Mouse (Mus musculus) stomach, embryonic 16.5 days (tissue): ENCODE data around the gene Khnyn. TPM values are rescaled to one million over a fixed set of nuclear protein-coding genes. Genes with fewer than 3 reads are reported as not detected.

Source experiments
- ATAC-seq: fragments of 200-750 bp; cut with Nextera tagmentation; 2 replicates; pipeline ENCODE4 v1.8.0; 2017; ENCODE audit warnings: moderate number of reproducible peaks, moderate TSS enrichment; ENCODE audit not compliant: insufficient read depth, low FRiP score
- H3K27ac ChIP-seq: fragments of 300-500 bp; sonication (generic); 2 replicates; pipeline ENCODE4 v1.5.1; 2014; ENCODE audit warnings: low read length
- H3K27me3 ChIP-seq: fragments of 300-500 bp; sonication (generic); 2 replicates; pipeline ENCODE4 v1.6.1; 2014; ENCODE audit warnings: low read length, control low read depth, mixed read lengths; ENCODE audit not compliant: control insufficient read depth, insufficient read depth
- H3K36me3 ChIP-seq: fragments of 300-500 bp; sonication (generic); 2 replicates; pipeline ENCODE4 v1.6.1; 2014; ENCODE audit warnings: low read length; ENCODE audit not compliant: control insufficient read depth, insufficient read depth
- H3K4me1 ChIP-seq: fragments of 300-500 bp; sonication (generic); 2 replicates; pipeline ENCODE4 v1.6.1; 2014; ENCODE audit warnings: low read length, control low read depth, mixed read lengths; ENCODE audit not compliant: control insufficient read depth, insufficient read depth
- H3K4me2 ChIP-seq: fragments of 300-500 bp; sonication (generic); 2 replicates; pipeline ENCODE4 v1.6.1; 2014; ENCODE audit warnings: low read depth, low read length, mixed read lengths
- H3K4me3 ChIP-seq: fragments of 300-500 bp; sonication (generic); replicated peaks from 2 replicates; pipeline ENCODE4 v1.5.1; 2014; ENCODE audit warnings: mild to moderate bottlenecking, low read length
- H3K9ac ChIP-seq: fragments of 300-500 bp; sonication (generic); 2 replicates; pipeline ENCODE4 v1.6.1; 2014; ENCODE audit warnings: low read length
- H3K9me3 ChIP-seq: fragments of 300-500 bp; sonication (generic); replicated peaks from 2 replicates; pipeline ENCODE4 v1.6.1; 2016; ENCODE audit warnings: low read length, control low read depth; ENCODE audit not compliant: control insufficient read depth
- whole genome bisulfite sequencing: fragments of 180-500 bp; shearing (Covaris S2); extraction: QIAGEN DNeasy Blood & Tissue Kit; methylation state at CpG from one replicate; pipeline ENCODE4 v1.1.7; 2014; 5-methylcytosine and 5-hydroxymethylcytosine counted together
- polyA plus RNA-seq: library from polyadenylated mRNA; unstranded; fragments of >200 nt; fragmentation: Nextera tagmentation; extraction: Ambion mirVana; gene quantifications from 2 replicates; pipeline ENCODE4 v1.2.1, GENCODE M21; 2015

Gene Khnyn
- polyA plus RNA-seq, 1 experiment from 2014 or later, result 18.5 TPM

DNA sequence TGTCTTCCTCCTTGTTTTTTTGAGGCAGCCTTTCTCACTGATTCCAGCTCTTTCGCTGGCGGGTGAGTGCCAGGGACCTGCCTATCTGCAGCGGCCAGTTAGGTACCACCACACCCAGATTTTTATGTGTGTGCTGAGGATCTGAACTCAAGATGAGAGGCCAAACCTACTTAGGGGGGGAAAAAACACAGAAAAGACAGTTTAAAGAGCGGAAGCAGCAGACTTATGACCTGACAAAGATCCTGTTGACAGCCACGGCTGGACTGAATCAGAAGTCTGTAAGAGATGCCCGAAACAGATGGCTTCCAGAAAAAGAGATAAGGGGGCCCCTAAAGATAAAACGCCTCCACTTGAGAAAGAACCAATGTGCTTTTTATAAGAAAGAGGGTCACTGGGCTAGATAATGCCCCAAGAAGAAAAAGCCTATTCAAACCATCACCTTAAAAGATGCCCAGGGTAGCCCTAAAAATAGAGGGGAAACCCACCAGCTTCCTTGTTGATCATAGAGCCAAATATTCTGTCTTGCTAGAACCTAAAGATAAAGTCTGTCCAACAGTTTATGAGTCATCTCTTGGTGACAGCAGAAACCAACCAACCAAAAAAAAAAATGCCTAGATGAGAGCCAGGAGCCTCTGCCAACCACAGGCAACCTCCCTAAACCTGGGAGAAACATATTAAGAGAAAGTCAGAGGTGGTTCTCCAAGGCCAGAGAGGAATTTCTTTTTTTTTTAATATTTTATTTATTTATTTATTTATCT, 37.9 kb downstream of the Khnyn start:
- H3K9me3 ChIP-seq, result no peaks in the 10 kb centered on the region
- no peak overlapping the region for H3K9ac ChIP-seq
- no peak overlapping the region for H3K4me2 ChIP-seq
- H3K4me1 ChIP-seq, result 0 out of 2 replicates have a peak, but pooled peaks cover 6% of the 10 kb centered on the region
- 50% methylated on average over 7 of the region's 7 CpGs for WGBS
- no peak overlapping the region for H3K27ac ChIP-seq
- H3K27me3 ChIP-seq, result no peaks in the 10 kb centered on the region
- no peak for ATAC-seq
- H3K4me3 ChIP-seq, result no peak overlapping the region
- no peaks in the 10 kb centered on the region for H3K36me3 ChIP-seq

- no peak overlapping the region for H3K9ac ChIP-seq
- no peak overlapping the region for H3K27ac ChIP-seq
- H3K36me3 ChIP-seq, result no peaks in the 10 kb centered on the region
- no peak for ATAC-seq
- WGBS, result 74% methylated on average over 4 of the region's 4 CpGs
- H3K9me3 ChIP-seq, result no peaks in the 10 kb centered on the region
- H3K4me2 ChIP-seq, result no peak overlapping the region
- H3K27me3 ChIP-seq, result no peaks in the 10 kb centered on the region
- no peak overlapping the region for H3K4me3 ChIP-seq
- no peaks in the 10 kb centered on the region for H3K4me1 ChIP-seq
These were observed 42.1 kb downstream of the Khnyn start for GRCm38 (mm10) chr14:55926847-55927246.

DNA sequence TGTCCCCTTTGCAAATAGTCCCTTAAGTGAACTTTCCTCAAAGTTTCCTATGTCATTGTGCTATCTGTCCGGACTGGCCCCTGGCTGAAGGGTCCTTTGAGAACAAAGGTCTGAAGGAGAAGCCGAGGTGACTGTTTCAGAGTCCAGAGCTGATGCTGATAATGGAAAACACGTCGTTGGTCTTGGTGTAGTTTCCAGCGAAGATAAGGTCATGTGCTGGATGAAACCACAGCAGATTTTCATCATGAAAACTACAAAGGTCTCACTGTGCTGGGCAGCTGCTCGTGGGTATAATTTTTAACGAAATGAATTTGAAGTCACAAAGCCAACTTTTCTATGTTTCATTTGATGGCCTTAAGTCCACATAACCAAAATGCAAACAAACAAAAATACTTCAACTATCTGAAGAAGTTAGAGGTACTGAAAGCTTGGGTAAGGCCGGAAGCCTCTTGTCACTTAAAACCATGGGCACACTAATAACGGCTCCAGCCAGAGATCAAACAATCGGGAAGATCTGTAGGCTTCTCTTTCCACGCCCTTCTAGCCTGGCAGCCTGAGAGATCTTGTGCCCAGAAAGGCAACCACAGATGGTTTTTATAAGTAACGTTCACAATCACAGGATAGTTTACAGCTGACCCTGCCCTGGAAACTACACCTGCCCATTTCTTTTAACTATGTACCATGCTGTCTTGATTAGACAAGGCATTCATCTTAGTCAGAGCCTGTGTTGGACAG, 44.7 kb downstream of the Khnyn start:
- no peaks in the 10 kb centered on the region for H3K27me3 ChIP-seq
- 59% methylated on average over 12 of the region's 12 CpGs for WGBS
- no peak overlapping the region for H3K27ac ChIP-seq
- H3K36me3 ChIP-seq, result no peaks in the 10 kb centered on the region
- no peak overlapping the region for H3K4me3 ChIP-seq
- no peak overlapping the region for H3K4me2 ChIP-seq
- no peaks in the 10 kb centered on the region for H3K9me3 ChIP-seq
- H3K4me1 ChIP-seq, result no peaks in the 10 kb centered on the region
- no peak overlapping the region for H3K9ac ChIP-seq
- ATAC-seq, result no peak

DNA sequence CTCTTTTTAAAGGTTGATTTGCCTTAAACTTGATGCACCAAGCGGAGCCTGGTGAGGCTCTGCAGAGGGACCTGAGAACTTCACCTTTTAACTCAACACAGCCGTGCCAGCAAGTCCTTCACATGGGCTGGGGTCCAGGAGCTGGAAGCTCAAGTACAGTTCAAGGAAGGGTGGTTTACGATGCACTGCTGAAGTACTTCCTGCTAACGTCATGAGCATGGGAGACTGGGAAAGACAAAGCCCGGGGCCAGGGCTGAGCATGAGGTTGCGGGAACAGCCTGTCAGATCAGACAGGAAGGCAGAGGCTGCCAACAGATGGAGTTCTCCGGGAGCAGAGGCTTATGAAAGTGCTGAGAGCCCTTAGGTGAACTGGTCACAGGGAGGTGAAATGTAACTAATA, 48.8 kb downstream of the Khnyn start:
- Histone ChIP-seq H3K9me3 (no peaks in the 10 kb centered on the region), H3K36me3 (no peaks in the 10 kb centered on the region), H3K4me2 (peak overlapping the region; percentile 12; the same call in 1 of the 2 replicates), H3K27me3 (no peaks in the 10 kb centered on the region), H3K9ac (no peak overlapping the region; the same call in 1 of the 2 replicates), H3K4me3 (no peak overlapping the region), H3K4me1 (no peaks in the 10 kb centered on the region), H3K27ac (no peak overlapping the region)
- 25% methylated on average over 7 of the region's 7 CpGs for WGBS
- no peak for ATAC-seq

GRCm38 (mm10) chr14:55940070-55940800, 55.5 kb downstream of the Khnyn start:
- Histone ChIP-seq H3K4me3 (no peak overlapping the region), H3K36me3 (no peaks in the 10 kb centered on the region), H3K9me3 (no peaks in the 10 kb centered on the region), H3K9ac (no peak overlapping the region), H3K27ac (no peak overlapping the region), H3K4me2 (no peak overlapping the region), H3K27me3 (no peaks in the 10 kb centered on the region), H3K4me1 (no peaks in the 10 kb centered on the region)
- 25% methylated on average over 7 of the region's 7 CpGs for WGBS
- ATAC-seq, result no peak

- Histone ChIP-seq H3K4me2 (no peak overlapping the region), H3K27me3 (no peaks in the 10 kb centered on the region)
These were observed 58.9 kb downstream of the Khnyn start for GRCm38 (mm10) chr14:55943601-55944000.

DNA sequence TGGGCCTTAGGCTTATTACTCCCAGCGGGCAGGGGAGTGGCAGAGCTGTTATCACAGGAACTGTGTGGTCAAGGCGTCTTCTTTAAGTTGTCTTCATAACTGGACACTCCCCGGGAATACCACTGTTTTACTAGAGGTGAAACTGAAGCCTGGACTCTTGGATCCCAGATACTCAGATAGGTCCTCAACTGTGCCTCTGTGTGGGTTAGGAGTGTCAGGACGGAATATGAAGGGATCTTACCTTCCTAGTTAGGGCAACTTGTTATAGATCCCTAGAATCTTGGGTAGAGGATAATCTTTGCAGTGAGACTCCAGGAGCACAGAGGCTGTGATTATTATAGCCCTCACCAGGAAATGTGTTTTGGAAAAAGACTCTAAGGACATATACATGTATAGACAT, 59.8 kb downstream of the Khnyn start, which contains the start of gene Cma1:
Gene Cma1, minus strand, starts transcription at position 101 of the 400 bp plus-strand sequence.
- ATAC-seq, result no peak
- 77% methylated on average over 4 of the region's 4 CpGs for WGBS
- no peaks in the 10 kb centered on the region for H3K27me3 ChIP-seq
- no peaks in the 10 kb centered on the region for H3K4me1 ChIP-seq
- H3K4me3 ChIP-seq, result no peak within 1 kb of the TSS
- no peaks in the 10 kb centered on the region for H3K9me3 ChIP-seq
- H3K9ac ChIP-seq, result no peak within 1 kb of the TSS
- H3K27ac ChIP-seq, result no peak within 1 kb of the TSS
- no peak within 1 kb of the TSS for H3K4me2 ChIP-seq
- H3K36me3 ChIP-seq, result no peaks in the 10 kb centered on the region

More at GRCm38 (mm10) chr14:55943601-55944000, 58.9 kb downstream of the Khnyn start:
- no peaks in the 10 kb centered on the region for H3K4me1 ChIP-seq
- H3K27ac ChIP-seq, result no peak overlapping the region
- H3K4me3 ChIP-seq, result no peak overlapping the region
- no peak for ATAC-seq
- WGBS, result 63% methylated on average over 11 of the region's 11 CpGs
- no peak overlapping the region for H3K9ac ChIP-seq
- H3K36me3 ChIP-seq, result no peaks in the 10 kb centered on the region
- no peaks in the 10 kb centered on the region for H3K9me3 ChIP-seq

DNA sequence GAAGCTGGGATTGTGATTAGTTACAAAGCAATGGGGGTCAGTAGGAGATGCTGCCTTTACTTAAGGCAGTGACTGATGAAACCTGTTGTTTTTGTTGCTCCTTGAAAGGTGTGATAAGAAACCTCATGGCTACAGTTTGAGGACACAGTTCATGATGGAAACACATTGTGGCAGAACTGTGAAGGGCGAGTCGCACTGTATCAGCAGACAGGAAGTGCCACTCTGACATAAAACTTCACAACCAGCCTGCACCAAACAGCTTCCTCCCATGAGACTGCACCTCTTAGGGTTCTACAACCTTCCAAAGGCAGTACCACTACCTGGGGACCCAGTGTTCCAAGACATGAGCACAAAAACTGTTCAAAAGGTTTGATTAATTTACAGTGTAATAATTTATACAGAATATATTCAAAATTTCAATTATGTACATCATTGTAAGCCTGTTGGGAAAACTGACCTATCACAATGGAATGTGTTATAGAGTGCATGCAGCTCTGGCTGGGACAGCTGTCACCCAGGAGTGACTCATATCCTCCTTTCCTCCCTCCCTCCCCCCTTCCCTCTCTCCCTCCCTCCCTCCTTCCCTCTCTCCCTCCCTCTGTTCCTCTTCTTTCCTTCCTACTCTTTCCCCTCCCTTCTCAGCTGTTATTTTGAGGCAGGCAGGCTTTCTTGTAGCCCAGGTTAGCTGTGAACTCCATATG, 61.7 kb downstream of the Khnyn start:
- no peaks in the 10 kb centered on the region for H3K27me3 ChIP-seq
- no peak overlapping the region for H3K4me2 ChIP-seq
- H3K9me3 ChIP-seq, result no peaks in the 10 kb centered on the region
- H3K4me3 ChIP-seq, result no peak overlapping the region
- H3K27ac ChIP-seq, result no peak overlapping the region
- H3K9ac ChIP-seq, result no peak overlapping the region
- ATAC-seq, result no peak
- WGBS, result 63% methylated on average over 2 of the region's 2 CpGs
- H3K36me3 ChIP-seq, result no peaks in the 10 kb centered on the region
- no peaks in the 10 kb centered on the region for H3K4me1 ChIP-seq
